Mouse (Mus musculus): ENCODE data around the gene Zfp780b.
"Not testable (repeated sequence)": the region's sequence is repeated elsewhere in the genome, so short reads cannot be mapped to it uniquely, and the experiment has no call there.

- TF ChIP-seq CTCF (IDR thresholded peaks at IDR 0.05; ENCODE audit: control insufficient read depth, insufficient read depth, low read length); POLR2A (IDR thresholded peaks at IDR 0.05; ENCODE audit: borderline replicate concordance, control insufficient read depth, low read depth, low read length): not testable (repeated sequence)
These were observed 68.0 kb downstream of the Zfp780b start for GRCm38 (mm10) chr7:27910952-27911351.

All from bone marrow, adult 2 months (tissue).